Mouse (Mus musculus): ENCODE data around the gene Ugt1a2. TPM values are rescaled to one million over a fixed set of nuclear protein-coding genes. Genes with fewer than 3 reads are reported as not detected.
"Not testable (repeated sequence)": the region's sequence is repeated elsewhere in the genome, so short reads cannot be mapped to it uniquely, and the experiment has no call there.

Gene Ugt1a2
- not detected in 2 replicates for polyA plus RNA-seq (2012; ENCODE audit: insufficient read depth, low replicate concordance)

DNA sequence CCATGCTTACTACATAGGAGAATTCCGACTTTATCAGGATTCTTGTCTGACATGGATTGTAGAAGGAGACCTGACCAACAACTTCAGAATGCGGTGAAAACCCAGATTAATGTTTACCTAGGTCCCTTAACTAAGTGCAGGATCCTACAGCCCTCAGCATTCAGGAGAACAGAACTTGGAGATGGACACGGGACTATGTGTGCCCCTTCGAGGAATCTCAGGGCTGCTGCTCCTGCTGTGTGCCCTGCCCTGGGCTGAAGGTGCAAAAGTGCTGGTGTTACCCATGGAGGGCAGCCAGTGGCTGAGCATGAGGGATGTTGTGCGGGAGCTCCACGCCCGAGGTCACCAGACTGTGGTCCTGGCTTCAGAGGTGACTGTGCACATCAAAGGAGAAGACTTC is at the start of gene Ugt1a2:
Gene Ugt1a2, plus strand, starts transcription at position 146 of the 400 bp plus-strand sequence.
- TF ChIP-seq GATA1 (IDR thresholded peaks at IDR 0.05; ENCODE audit: borderline replicate concordance, low read length) (no peak), FLI1 (IDR thresholded peaks at IDR 0.05; ENCODE audit: low read length) (no peak)
- H3K4me3 ChIP-seq (replicated peaks) = no peak within 1 kb of the TSS
- no peaks in the 10 kb centered on the region; the same call in 1 of the 2 replicates for H3K4me1 ChIP-seq
- peaks cover 12% of the 10 kb centered on the region for H3K9me3 ChIP-seq
- peaks cover 11% of the 10 kb centered on the region for H3K27me3 ChIP-seq (replicated peaks)
- no peaks in the 10 kb centered on the region for H3K36me3 ChIP-seq (replicated peaks; ENCODE audit: low read length)

DNA sequence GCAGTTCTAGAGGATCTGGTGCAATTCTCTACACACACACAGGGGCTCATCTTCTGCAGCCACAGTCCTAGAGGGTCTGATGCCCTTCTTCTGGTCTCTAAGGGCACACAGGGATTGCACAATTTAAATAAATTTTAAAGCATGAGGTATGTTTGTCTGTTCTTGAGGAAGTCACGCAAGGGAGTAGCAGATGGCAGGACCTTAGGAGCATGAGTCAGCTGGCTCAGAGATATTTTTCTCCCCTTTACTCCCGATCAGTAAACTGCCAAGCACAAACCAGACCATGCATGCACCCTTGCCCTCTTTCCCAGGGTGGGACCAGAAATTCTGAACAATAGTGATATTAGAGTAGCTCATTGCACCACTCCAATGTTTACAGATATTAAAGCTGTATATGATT is 42.0 kb upstream of the Ugt1a2 start:
- Histone ChIP-seq H3K36me3 (replicated peaks; ENCODE audit: low read length) (no peaks in the 10 kb centered on the region), H3K27me3 (replicated peaks) (no peaks in the 10 kb centered on the region), H3K4me3 (replicated peaks) (no peak overlapping the region), H3K9me3 (peaks cover 3% of the 10 kb centered on the region; the same call in 1 of the 2 replicates), H3K4me1 (no peaks in the 10 kb centered on the region)
- no peak for TF ChIP-seq GATA1 (IDR thresholded peaks at IDR 0.05; ENCODE audit: borderline replicate concordance, low read length)
- no peak for TF ChIP-seq FLI1 (IDR thresholded peaks at IDR 0.05; ENCODE audit: low read length)

GRCm38 (mm10) chr1:88165711-88166110 is 34.7 kb upstream of the Ugt1a2 start, which contains the start of gene Ugt1a5:
TSS of gene Ugt1a5 (plus strand) at chr1:88166012.
- no peaks in the 10 kb centered on the region for H3K27me3 ChIP-seq (replicated peaks)
- H3K4me3 ChIP-seq (replicated peaks) = no peak within 1 kb of the TSS
- H3K9me3 ChIP-seq = peaks cover 11% of the 10 kb centered on the region
- H3K36me3 ChIP-seq (replicated peaks; ENCODE audit: low read length) = no peaks in the 10 kb centered on the region
- TF ChIP-seq GATA1 (IDR thresholded peaks at IDR 0.05; ENCODE audit: borderline replicate concordance, low read length) (no peak), FLI1 (IDR thresholded peaks at IDR 0.05; ENCODE audit: low read length) (no peak)
- H3K4me1 ChIP-seq = no peaks in the 10 kb centered on the region

DNA sequence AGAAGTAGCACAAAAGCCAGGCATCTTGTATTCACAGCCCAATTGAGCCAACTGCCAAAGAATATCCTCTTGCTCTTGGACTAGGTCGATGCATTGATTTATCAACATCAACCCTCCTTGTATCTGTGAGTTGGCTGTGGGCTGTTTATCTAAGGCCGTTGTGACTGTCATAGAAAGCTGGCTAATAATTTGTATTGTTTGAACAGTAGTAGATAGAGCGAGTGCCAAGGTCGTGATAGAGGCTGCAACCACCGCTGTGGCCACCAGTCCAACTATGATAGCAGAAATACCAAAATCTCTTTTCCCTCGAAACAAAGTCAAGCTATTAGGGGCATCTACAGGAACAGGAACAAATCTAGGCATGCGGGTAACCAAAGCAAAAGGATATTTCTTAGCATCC is 28.2 kb upstream of the Ugt1a2 start:
- H3K9me3 ChIP-seq = peaks cover 34% of the 10 kb centered on the region
- not testable (repeated sequence) for H3K4me1 ChIP-seq; H3K27me3 ChIP-seq (replicated peaks); H3K36me3 ChIP-seq (replicated peaks; ENCODE audit: low read length); H3K4me3 ChIP-seq (replicated peaks)

DNA sequence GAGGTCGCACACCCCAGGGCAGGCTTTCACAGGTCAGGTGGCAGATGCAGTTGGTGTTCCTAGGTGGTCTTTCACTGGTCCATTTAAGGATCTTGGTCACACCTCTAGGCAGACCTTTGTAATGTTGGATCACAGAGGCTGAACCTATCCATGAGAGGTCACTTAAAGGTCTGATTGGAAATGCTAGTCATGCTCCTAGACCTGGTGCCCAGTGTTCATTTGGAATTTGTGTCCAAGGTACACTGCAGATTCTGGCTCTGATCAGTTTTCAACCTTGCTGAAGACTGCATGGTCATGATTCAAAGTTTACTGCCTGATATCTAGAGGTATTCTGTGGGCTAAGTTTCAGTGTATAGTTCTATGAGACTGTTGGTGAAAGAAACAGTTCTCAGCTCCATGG is 20.7 kb upstream of the Ugt1a2 start:
- TF ChIP-seq FLI1 (IDR thresholded peaks at IDR 0.05; ENCODE audit: low read length) (no peak), GATA1 (IDR thresholded peaks at IDR 0.05; ENCODE audit: borderline replicate concordance, low read length) (no peak)
- no peaks in the 10 kb centered on the region for H3K36me3 ChIP-seq (replicated peaks; ENCODE audit: low read length)
- H3K4me1 ChIP-seq = peaks cover 4% of the 10 kb centered on the region
- H3K27me3 ChIP-seq (replicated peaks) = no peaks in the 10 kb centered on the region
- H3K4me3 ChIP-seq (replicated peaks) = no peak overlapping the region
- H3K9me3 ChIP-seq = peaks cover 42% of the 10 kb centered on the region

DNA sequence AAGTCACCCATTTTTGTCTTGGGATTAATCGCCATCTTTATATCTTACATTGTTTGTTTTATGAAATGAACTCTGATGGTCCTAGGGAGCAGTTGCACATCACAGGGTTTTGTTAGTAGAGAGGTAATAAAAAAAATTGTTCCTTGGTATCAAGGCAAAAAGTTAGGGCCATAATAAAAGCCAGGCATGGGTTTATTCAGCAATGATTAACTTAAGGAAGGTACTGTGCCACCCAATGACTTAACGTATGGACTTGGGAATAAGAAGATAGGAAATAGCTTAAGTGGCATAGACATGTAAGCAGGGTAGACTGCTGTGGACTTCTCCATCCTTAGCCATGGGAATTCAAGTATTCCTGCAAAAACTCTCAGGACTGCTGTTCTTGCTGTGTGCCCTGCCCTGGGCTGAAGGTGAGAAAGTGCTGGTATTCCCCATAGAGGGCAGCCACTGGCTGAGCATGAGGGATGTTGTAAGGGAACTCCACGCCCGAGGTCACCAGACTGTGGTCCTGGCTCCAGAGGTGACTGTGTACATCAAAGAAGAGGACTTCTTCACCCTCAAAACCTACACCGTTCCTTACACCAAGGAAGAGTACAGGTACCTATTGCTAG is 14.0 kb upstream of the Ugt1a2 start:
- Histone ChIP-seq H3K27me3 (replicated peaks) (no peaks in the 10 kb centered on the region), H3K9me3 (no peaks in the 10 kb centered on the region; the same call in 1 of the 2 replicates), H3K36me3 (replicated peaks; ENCODE audit: low read length) (no peaks in the 10 kb centered on the region), H3K4me1 (peaks cover 4% of the 10 kb centered on the region), H3K4me3 (replicated peaks) (no peak overlapping the region)
- TF ChIP-seq GATA1 (IDR thresholded peaks at IDR 0.05; ENCODE audit: borderline replicate concordance, low read length) = no peak
- no peak for TF ChIP-seq FLI1 (IDR thresholded peaks at IDR 0.05; ENCODE audit: low read length)

DNA sequence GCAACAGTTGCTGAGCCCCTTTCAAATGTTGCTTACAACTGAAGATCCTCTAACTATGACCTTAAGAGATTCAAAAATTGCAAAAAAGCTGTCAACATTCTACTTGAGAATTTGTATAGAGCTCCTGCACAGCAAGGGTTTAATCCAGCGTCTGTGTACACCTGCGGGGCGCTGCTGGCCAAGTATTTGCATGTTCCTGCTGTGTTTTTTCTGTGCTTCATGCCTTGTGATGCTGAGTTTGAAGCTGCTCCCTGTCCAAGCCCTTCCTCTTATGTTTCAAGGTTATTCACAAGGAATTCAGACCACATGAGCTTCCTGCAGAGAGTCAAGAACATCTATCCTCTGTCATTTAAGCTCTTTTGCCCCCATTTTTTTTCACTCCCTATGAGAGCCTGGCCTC is 8.3 kb upstream of the Ugt1a2 start:
- no peak overlapping the region for H3K4me3 ChIP-seq (replicated peaks)
- no peaks in the 10 kb centered on the region for H3K4me1 ChIP-seq
- no peak for TF ChIP-seq FLI1 (IDR thresholded peaks at IDR 0.05; ENCODE audit: low read length)
- no peak for TF ChIP-seq GATA1 (IDR thresholded peaks at IDR 0.05; ENCODE audit: borderline replicate concordance, low read length)
- no peaks in the 10 kb centered on the region for H3K27me3 ChIP-seq (replicated peaks)
- H3K9me3 ChIP-seq = no peaks in the 10 kb centered on the region
- no peaks in the 10 kb centered on the region for H3K36me3 ChIP-seq (replicated peaks; ENCODE audit: low read length)

GRCm38 (mm10) chr1:88195687-88196086 is 4.7 kb upstream of the Ugt1a2 start:
- peaks cover 8% of the 10 kb centered on the region for H3K27me3 ChIP-seq (replicated peaks)
- TF ChIP-seq FLI1 (IDR thresholded peaks at IDR 0.05; ENCODE audit: low read length) (no peak), GATA1 (IDR thresholded peaks at IDR 0.05; ENCODE audit: borderline replicate concordance, low read length) (no peak)
- no peaks in the 10 kb centered on the region for H3K36me3 ChIP-seq (replicated peaks; ENCODE audit: low read length)
- H3K4me1 ChIP-seq = no peaks in the 10 kb centered on the region
- no peak overlapping the region for H3K4me3 ChIP-seq (replicated peaks)
- H3K9me3 ChIP-seq = no peaks in the 10 kb centered on the region

GRCm38 (mm10) chr1:88197443-88197842 is 3.0 kb upstream of the Ugt1a2 start:
- no peaks in the 10 kb centered on the region for H3K4me1 ChIP-seq
- peaks cover 8% of the 10 kb centered on the region for H3K27me3 ChIP-seq (replicated peaks)
- no peaks in the 10 kb centered on the region for H3K9me3 ChIP-seq
- H3K4me3 ChIP-seq (replicated peaks) = no peak overlapping the region
- no peaks in the 10 kb centered on the region for H3K36me3 ChIP-seq (replicated peaks; ENCODE audit: low read length)
- TF ChIP-seq FLI1 (IDR thresholded peaks at IDR 0.05; ENCODE audit: low read length) (no peak), GATA1 (IDR thresholded peaks at IDR 0.05; ENCODE audit: borderline replicate concordance, low read length) (no peak)

GRCm38 (mm10) chr1:88199996-88200395 is 405 bp upstream of the Ugt1a2 start:
- H3K4me3 ChIP-seq (replicated peaks) = no peak overlapping the region
- TF ChIP-seq FLI1 (IDR thresholded peaks at IDR 0.05; ENCODE audit: low read length) = no peak
- no peak for TF ChIP-seq GATA1 (IDR thresholded peaks at IDR 0.05; ENCODE audit: borderline replicate concordance, low read length)
- no peaks in the 10 kb centered on the region for H3K36me3 ChIP-seq (replicated peaks; ENCODE audit: low read length)

More at GRCm38 (mm10) chr1:88199996-88200395, 405 bp upstream of the Ugt1a2 start:
- Histone ChIP-seq H3K9me3 (peaks cover 7% of the 10 kb centered on the region), H3K27me3 (replicated peaks) (peaks cover 8% of the 10 kb centered on the region), H3K4me1 (no peaks in the 10 kb centered on the region)
